Mouse (Mus musculus): ENCODE results near the gene Edar.

Edar gene

DNA sequence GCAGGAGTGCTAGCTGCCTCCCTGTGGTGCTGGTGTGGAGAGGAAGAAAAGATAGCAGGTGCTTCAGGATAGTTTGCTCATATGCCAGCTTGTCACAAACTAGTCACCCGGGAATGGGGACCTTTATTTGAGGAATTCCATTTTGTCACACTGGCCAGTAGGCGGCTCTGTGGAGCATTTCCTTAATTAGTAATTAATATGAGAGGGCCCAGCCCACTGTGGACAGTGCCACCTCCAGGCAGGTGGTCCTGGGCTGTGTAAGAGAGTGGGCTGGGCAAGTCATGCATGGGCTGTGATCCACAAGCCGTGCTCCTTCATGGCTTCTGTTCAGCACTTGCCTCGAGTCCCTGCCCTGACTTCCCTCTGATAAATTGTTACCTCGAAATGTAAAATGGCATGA lies 26.7 kb downstream of the Edar start:
- no peak for DNase-seq

DNA sequence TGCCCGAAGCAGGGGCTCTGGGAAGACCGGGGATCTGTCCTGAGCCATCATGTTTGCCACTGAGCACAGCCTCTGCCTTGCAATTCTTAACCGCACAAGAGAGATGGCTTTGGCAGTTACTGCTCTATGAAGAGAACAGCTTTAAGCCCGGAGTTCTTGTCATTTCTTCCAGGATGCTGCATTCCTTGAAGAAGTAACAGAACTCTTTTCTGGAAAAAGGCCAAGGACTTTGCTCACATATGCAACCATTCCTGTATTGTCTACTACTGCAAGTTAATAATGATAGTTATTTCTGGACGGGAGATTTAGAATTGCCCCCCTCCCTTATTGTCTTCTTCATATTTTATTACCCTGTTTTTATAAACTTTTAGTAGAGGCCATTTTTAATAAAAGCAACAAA lies 30.8 kb downstream of the Edar start:
- DNase-seq: no peak

DNA sequence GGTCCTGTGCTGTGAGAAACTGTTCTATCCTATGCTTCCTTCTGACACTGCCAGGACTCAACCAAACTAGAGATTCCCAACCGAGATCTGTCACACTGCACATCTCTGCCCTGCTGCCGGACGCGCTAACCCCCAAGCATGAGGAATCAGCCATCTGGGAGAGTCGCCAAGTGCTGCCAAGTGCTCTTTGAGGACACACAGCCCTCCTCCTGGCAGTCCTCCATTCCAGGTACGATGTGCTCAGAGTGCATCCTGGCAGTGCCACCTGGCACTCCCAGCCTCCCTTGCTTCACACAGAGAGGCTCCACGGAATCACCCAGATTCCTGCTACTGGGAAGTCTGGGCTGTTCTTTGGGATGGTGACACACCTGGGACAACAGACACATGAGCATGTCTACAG lies 31.3 kb downstream of the Edar start:
- DNase-seq: peak; percentile 38 to 62

DNA sequence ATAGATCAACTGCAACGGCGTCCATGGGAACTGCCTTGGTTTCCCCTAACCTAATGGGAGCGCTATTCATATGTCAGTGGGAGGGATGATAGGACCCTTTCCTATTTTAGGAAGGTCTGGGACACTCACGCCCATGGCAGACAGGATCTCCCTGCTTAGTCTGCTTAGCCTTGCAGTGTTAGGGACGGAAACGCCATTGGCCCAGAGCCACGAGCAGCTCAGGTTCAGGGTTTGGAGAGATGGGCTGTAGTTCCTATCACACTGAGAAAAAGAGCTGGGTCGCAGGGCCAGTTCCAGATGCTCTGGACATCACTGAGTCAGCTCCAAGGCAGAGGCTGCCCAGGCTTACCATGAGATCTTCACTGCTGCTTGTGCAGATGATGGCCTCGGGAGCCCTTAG lies 32.5 kb downstream of the Edar start:
- DNase-seq: peak in 1 of 2 experiments; percentile 31

DNA sequence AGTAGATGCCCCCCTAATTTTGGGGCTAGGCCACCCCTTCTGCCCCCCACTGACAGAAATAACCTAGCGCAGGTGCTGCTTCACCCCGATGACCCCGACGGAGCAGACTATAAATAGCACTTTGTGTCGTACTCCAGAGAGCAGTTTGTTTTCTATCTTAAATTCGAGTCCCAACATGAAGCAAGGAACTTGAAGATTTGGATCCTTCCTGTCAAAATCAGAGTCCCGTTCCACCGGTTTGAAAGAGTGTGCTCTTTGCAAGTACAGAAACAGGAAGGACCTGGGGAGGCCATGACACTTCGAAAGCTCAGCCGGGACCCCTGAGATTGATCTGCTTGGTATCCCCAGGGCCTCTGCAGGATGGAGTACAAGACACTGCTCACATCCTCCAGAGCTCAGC lies 33.8 kb downstream of the Edar start:
- DNase-seq: no peak

DNA sequence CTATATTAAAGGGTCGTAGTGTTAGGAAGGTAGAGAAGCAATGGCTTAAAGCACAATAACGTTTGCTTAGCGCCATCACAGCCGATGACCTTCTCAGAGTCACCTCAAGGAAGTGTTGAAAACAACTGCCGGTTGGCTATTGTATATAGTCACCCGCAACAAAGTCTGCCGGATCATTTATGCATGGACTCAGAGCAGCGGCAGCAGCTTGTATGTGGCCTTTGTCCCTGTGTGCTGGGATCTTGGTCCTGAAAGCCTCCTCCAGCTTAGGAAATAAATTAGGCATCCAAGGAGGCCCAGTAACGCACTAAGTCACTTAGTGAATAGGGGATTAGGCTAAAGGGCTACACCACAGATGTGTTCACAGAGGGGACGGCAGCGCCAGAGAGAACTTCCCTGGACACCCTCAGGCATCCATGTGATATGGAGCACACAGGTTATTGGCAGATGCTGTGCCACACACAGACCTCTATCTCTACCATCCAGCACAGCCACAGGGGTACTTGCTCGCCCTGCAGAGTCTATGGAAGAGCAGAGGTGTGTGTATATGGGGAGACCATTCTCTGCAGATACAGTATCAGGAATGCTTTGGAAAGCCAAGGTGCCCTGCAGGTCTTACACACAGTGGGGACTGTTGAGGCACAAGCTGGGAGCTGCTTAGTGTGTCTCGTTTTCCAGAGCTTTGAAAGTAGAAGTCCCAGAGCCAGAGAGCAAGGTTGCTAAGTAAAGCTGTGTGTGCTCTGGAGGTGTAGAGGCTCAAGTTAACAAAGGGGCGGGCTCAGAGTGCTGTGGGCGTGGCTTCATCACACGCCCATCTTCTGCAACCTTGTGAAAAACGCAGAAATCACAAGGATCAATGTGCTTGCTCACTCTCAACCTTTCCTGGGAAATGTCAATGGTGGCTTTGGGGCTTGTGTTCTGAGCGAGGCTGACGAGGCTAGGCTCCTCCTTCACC lies 34.7 kb downstream of the Edar start:
- no peak for DNase-seq

DNA sequence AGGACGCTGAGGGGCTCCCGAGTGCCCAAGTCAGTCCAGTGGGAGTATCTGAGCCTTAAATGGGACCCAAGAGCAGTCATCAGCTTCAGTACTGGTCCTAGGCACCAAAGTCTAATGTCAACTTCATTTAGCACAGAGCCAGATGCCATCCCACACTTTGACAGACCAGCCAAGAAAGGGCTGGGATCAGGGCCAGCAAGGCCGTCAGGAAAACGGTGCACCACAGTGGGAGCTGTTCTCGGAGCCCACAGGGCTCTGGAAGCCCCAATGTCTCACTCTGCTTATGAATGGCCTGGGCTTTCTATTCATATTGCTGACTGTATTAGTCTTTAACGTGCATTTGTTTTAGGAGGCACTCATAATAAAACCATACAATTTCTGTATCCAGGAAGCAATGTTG lies 36.2 kb downstream of the Edar start:
- no peak for DNase-seq

DNA sequence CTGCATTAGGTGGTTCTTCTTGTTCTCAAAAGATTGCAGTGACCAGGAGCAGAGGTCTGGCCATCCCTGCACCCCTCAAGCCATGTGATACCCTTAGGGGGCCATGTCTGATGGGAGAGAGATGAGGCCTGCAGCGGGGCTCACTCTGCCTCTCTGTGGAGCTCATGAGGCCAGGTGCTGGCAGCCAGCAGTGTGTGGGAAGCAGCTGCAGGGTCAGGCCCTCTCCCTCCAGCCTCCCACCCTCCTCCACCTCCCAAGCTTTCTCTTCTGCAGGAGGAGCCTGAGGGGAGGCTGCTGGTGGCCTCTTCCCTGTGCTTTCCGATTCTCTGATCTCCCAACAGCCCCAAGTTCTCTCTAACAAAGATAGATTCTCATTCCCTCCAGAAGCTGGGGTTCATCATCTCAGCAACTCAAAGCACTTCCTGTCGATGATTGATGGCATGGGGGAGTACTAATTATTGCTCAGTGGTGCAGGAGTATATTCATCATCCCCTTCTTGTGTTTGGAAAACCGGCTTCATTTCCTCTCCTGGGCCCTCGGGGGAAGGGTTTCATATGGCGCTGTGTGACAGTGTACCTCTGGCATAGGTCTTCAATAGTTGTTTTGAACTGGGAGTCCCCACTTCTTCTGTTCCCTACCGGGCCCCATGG lies 38.9 kb downstream of the Edar start:
- DNase-seq: no peak

DNA sequence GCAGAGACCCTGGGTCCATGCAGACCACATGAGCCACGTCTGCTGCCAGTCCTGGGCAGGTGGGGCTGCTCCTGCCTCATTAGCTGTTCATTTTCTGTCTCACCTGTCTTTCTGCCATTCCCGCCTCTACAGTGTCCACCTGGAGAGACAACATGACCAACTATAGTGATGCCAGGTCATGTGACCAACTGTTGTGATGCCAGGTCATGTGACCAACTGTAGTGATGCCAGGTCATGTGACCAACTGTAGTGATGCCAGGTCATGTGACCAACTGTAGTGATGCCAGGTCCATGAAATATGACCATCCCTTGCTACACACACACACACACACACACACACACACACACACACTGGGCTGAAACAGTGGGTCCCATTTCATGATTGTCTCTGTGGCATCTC lies 41.9 kb downstream of the Edar start:
- DNase-seq: no peak

DNA sequence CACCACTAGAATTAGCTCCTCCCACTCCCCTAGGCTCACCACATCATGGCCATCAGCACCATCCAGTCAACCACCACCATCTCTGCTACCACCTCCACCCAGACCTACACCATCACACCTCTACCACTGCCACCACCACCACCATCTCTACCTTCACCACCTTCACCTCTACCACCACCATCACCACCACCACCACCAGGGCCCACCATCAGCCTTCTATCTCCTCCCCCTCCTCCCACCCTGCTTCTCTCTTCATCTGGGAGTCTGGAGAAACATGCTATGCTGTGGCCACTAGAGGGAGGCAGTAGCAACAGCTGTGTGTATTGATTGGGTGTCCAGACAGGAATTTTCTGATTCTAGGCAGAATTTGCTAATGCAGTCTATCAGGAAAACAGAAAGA lies 47.9 kb downstream of the Edar start:
- peak in 1 of 2 experiments; percentile 35 for DNase-seq

DNA sequence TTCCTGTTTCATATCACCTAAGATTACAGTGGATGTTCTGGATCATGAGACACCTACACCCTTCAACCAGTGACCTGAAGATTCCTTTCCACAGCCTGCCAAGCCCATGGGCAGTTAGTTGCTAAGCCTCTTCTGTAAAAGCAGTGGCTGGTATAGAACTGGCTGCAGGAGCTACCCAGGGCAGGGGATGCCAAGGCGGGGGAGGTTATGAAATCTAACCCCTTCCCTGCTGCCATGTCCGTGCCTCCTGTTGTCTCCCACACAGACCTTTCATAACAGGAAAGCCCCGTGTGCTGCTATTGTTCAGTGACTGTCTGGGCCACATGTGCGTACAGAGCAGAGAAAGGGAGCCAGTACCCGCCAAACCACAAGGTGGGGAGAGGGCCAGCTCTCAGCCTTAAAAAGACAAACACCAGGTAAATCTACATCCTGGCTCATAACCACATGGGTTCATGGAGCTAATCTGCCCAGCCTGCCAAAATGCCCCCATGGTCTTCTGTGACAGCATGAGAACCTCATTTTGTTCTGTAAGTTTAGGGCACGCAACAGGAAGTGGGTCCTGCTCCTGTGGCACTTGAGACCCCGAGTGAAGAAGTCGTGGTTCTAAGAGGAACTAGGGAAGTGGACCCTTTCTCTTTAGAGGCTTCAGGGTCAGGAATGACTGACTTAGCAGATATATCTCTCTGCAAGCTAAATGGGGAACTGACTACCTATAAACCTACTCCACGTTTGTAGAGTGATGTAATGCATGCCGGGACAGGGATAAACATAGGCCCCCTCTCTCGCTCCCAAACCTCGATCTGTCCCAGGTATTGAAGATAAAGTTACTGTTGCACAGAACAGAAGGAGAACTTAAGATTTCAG lies 50.4 kb downstream of the Edar start:
- DNase-seq: no peak

DNA sequence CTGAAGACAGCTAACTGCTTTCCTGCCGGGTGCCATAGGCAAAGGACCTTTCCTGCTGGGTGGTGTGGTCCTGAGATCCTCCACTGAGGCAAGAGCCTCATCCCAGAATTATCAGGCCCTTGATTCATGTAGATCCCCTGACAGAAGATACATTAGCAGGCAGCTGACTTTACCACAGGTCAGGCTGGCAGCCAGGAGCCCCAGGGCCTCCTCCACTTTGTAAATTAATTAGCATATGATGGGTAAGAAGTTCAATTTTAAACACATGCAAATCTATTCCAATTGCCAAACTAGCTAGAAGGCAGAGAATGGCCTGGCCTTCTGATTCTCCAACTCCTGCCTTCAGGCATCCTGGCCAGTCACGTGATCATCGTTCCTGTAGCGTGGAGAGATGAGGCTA lies 56.2 kb downstream of the Edar start:
- no peak for DNase-seq

DNA sequence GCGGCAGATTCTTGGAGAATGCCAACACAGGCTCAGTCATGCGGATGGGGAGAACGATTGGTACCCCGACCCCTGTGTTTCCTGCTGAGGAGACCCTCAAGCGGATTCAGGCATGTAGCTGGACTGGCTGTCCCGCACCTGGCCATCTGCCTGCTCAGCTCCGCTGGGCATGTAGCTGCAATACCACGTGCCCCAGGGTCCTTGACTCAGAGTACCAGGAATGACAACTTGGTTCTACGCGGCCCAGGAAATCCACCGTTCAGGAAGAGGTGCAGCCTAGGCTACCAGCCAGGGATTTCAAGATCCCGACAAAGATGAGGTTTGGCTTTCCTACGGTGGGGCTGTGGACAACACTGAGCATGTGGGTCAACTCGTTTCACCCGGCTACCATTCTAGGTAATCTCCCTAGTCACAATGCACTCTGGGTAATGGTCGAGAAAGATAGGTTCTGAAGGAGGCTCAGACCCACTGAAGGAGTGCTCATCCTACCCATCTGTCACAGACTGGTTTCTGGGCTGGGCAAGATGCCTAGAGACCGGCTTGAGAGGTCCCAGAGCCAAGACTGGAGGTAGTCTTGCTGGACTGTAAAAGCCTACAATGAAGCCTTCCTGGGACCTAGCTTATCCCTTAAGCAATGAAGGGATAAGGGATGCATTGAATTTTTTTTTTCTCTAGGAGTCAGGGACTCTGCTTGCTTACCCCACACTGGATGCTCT lies 56.8 kb downstream of the Edar start:
- peak in 1 of 2 experiments; percentile 41 for DNase-seq

DNA sequence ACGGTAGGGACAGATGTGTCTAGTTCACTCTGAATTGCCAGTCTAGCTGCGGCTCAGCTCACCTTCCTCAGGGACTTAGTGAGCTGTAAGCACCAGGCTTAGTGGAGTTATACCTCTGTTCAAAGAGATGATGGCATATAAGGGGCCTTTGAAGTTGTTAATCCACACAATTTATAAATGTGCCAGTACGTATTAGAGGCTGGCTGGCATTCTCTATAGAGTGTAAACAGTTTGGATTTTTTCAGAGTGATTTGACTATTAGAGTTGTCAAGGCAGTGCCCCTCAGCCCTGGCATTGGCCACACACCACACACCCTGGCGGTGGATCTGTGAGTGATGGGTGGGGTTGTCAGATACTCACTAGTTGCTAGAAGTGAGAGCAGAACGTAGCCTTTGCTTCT lies 58.9 kb downstream of the Edar start:
- no peak for DNase-seq

DNA sequence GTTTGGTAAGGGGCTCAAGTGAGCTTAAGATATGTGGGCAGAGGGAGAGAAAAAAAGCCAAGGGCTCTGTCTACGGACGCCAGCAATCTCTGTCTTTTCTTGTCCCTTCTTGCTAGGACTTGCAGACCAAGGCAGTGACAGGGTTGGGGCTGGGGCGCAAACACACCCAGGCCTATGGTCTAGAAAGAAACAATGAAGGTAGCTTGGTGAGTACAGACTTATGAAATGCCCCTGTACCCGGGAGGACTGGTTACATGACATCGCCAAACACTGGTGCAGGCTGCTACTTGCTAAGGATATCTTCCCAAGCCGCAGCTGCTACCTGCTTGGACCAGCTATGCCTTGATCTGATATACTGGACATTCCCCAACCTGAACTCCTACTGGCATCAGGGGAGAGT lies 60.9 kb downstream of the Edar start:
- DNase-seq: no peak

DNA sequence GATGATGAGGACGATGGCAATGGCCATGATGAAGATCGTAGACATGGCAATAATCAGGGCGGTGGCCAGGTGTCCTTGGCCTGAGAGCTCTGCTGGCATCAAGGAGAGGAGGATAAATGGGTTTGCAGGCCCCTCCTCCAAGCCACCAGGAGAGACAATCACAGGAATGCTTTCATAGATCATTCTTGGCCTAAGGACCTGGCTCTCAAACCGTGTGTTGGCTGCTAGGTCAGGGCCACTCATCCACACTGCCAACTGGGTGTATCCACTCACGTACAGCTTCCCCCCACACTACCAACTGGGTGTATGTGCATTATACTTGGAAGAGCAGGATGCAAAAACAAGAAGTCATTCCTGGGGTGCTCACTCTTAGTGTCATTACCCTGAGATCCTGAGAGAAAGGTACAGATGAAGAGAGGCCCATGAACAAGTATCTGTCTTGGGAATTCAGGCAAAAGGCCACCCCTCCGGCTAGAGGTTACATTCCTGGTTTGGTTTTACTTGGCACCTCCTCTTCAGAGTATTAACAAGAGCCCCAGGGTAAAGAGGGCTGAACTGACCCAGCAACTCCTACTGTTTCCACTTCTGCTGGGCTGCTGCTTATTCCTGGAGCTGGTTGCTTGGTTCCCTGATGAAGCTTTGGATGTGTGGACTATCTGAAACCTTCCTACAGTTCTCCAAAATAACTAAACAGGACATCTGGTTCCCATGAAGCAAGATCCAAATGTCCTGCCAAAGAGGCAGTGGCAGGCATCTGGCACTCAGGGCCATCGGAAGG lies 64.8 kb downstream of the Edar start:
- no peak for DNase-seq

DNA sequence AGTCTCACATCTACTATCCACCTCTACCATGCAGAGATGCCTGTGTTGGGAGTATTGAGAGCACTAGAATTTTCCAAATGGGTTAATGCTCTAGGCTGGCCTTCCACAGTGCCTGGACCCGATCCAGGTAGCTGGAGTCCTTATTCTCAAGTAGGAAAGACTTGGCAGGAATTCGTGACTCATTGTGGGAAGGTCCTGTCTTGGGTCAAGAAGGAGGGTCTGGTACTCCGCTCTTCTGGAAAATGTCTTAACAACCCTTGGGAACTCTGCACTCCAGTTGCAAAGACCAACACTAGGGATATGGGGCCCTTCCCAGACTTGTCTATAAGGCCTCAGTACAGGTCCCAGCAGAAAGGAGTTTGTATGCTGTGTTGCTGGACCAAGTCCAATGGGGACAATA lies 66.6 kb downstream of the Edar start:
- peak in 1 of 2 experiments; percentile 31 for DNase-seq

DNA sequence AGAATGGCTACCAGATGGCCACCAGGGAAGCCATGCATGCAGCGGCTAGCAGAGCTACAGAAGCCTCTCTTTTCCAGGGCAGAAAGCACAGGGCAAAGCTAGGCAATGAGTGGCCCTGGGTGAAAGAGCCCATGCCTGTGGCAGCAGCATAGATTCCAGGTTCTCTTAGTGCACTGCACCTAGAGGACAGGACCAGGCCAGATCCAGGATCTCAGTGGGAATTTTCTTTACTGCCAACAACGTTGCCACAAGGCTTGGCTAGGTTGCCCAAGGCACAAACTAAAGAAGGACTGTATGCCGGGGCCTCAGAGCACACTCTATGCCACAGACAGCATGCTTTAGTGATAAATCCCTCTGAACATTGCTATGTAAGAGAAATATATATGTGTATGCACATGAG lies 69.1 kb downstream of the Edar start:
- no peak for DNase-seq

DNA sequence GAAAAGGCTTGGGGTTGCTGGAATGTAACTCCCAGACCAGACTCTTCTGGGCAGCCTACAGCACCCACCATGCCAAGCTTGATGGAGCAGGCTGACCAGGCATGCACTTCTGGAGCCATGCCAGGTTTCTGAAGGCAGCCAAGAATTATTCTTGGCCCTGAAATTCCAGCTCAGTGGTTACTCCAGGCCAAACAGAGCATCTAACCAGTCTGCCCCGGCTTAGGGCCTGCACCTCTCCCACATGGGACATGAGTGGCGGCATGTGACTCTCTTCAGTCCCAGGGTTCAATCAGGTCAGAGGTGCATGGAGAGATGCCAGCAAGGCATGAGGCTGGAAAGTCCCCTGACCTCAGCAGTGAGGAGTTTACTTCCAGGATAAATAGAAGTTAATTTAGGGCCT lies 70.7 kb downstream of the Edar start:
- DNase-seq: peak; percentile 71 to 81

DNA sequence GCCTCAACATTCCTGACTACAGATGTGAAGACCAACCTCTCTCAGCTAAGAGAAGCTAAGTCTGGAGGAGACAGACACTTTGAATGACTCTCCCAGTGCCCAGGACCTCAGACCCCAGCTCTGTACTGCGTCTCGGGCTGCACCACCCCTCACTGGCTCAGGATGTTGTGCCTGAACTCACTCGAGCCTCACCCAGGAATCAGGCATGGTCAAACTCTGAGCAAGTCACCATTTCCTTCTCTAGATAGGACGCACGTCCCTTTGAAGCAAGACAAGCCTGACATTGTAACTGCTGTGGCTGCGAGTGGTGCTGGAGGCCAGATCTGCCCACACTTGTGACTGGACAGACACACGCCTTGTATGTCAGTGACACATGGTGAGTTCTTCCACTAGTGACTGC lies 73.5 kb downstream of the Edar start:
- no peak for DNase-seq

DNA sequence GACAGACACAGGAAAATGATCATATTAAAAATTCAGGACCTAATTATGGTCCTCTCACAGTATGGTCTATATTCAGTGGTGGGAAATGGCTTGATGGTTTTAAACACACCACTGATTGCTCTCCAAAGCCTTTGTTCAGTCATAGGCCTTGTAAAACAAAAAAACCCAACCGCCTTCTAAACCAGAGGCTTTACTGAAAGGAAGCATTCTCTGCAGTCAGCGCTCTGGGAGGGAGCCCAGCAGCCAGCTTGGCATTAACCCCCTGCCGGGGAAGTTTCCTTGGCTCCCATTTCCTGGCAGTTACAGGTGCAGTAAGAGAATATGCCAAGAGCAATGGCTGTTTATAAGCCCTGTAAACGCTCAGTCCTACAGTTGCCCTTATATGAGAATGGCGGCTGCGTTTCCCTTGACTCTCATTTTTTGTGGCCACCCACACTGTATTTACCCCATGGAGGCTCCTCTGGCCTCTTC lies 74.0 kb downstream of the Edar start:
- DNase-seq: no peak

DNA sequence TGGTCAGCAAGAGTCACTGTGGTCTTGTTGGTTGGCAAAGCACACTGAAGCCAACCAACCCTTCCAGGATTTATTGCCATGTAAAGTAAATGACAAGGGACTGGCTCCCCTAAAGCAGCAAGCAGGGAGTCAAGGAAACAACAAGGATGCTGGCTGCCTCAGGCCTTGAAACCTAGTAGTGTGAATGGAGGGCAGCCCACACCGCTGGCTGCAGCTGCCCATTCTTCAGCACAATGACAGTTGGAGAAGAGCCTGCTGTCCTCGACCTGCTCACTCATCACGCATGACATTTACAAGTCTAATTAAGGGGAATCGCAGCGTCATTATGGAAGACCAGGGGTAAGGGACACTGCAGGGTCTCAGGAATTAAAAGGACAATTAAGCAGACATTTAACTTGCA lies 74.5 kb downstream of the Edar start:
- DNase-seq: no peak
